Mouse (Mus musculus): Measurements from ENCODE around the gene Atp8a2. TPM values are rescaled to one million over a fixed set of nuclear protein-coding genes. Genes with fewer than 3 reads are reported as not detected.
"Not testable (repeated sequence)": the region's sequence is repeated elsewhere in the genome, so short reads cannot be mapped to it uniquely, and the experiment has no call there.

The Atp8a2 gene
- polyA plus RNA-seq, 1 experiment, result 16.1 TPM

GRCm38 (mm10) chr14:59626711-59627110, 570.3 kb downstream of the Atp8a2 start:
- DNase-seq (ENCODE audit: extremely low spot score in 1 of 2, low spot score in 1 of 2), result no peak

GRCm38 (mm10) chr14:59625806-59626364, 571.1 kb downstream of the Atp8a2 start:
- peak in 1 of 2 experiments; percentile 16 for DNase-seq (ENCODE audit: extremely low spot score in 1 of 2, low spot score in 1 of 2)

GRCm38 (mm10) chr14:59625158-59625805, 571.7 kb downstream of the Atp8a2 start, which contains the start of gene Shisa2:
TSS of gene Shisa2 (plus strand) at chr14:59625308.
- peak in 1 of 2 experiments; percentile 68 for DNase-seq (ENCODE audit: extremely low spot score in 1 of 2, low spot score in 1 of 2)

GRCm38 (mm10) chr14:59624326-59624885, 572.6 kb downstream of the Atp8a2 start:
- DNase-seq (ENCODE audit: extremely low spot score in 1 of 2, low spot score in 1 of 2), result no peak

- DNase-seq (ENCODE audit: extremely low spot score in 1 of 2, low spot score in 1 of 2), result no peak
Observed at GRCm38 (mm10) chr14:59616802-59617201, 580.2 kb downstream of the Atp8a2 start.

- DNase-seq (ENCODE audit: extremely low spot score in 1 of 2, low spot score in 1 of 2), result not testable (repeated sequence)
Observed at GRCm38 (mm10) chr14:59614149-59614548, 582.8 kb downstream of the Atp8a2 start.

- DNase-seq (ENCODE audit: extremely low spot score in 1 of 2, low spot score in 1 of 2), result peak in 1 of 2 experiments; percentile 78
Observed at GRCm38 (mm10) chr14:59612920-59613625, 583.9 kb downstream of the Atp8a2 start.

- DNase-seq (ENCODE audit: extremely low spot score in 1 of 2, low spot score in 1 of 2), result no peak
Observed at GRCm38 (mm10) chr14:59607021-59607420, 590.0 kb downstream of the Atp8a2 start.

- peak in 1 of 2 experiments; percentile 89 for DNase-seq (ENCODE audit: extremely low spot score in 1 of 2, low spot score in 1 of 2)
Observed at GRCm38 (mm10) chr14:59605671-59606353, 591.2 kb downstream of the Atp8a2 start.

GRCm38 (mm10) chr14:59604002-59604645, 592.9 kb downstream of the Atp8a2 start:
- peak in 1 of 2 experiments; percentile 59 for DNase-seq (ENCODE audit: extremely low spot score in 1 of 2, low spot score in 1 of 2)

- no peak for DNase-seq (ENCODE audit: extremely low spot score in 1 of 2, low spot score in 1 of 2)
Observed at GRCm38 (mm10) chr14:59598260-59598627, 598.7 kb downstream of the Atp8a2 start.

- DNase-seq (ENCODE audit: extremely low spot score in 1 of 2, low spot score in 1 of 2), result peak; percentile 92 to 98
Observed at GRCm38 (mm10) chr14:59597398-59598259, 599.4 kb downstream of the Atp8a2 start, which contains the start of gene Cdadc1. TSS of gene Cdadc1 (minus strand) at chr14:59597959.

GRCm38 (mm10) chr14:59594988-59595387, 602.0 kb downstream of the Atp8a2 start:
- no peak for DNase-seq (ENCODE audit: extremely low spot score in 1 of 2, low spot score in 1 of 2)

GRCm38 (mm10) chr14:59592593-59592992, 604.4 kb downstream of the Atp8a2 start:
- no peak for DNase-seq (ENCODE audit: extremely low spot score in 1 of 2, low spot score in 1 of 2)

GRCm38 (mm10) chr14:59591901-59592300, 605.1 kb downstream of the Atp8a2 start:
- DNase-seq (ENCODE audit: extremely low spot score in 1 of 2, low spot score in 1 of 2), result no peak

GRCm38 (mm10) chr14:59590614-59591013, 606.4 kb downstream of the Atp8a2 start:
- DNase-seq (ENCODE audit: extremely low spot score in 1 of 2, low spot score in 1 of 2), result peak in 1 of 2 experiments; percentile 28
